Mouse (Mus musculus) adrenal gland, postnatal 10 days (tissue): ENCODE measurements at regions not wholly inside any gene's neighbourhood (a gene's known extent, or its start where the extent isn't known, plus 50 kb on each side); places are given as distances from the start of the nearest gene placed in this dataset.
A peak's percentile ranks its signal among the peaks of the same experiment; 100 is the strongest.

Experiments
- DNase-seq: peaks from one replicate; pipeline ENCODE4 v3.0.0; 2021; ENCODE audit warnings: mixed read lengths

DNA sequence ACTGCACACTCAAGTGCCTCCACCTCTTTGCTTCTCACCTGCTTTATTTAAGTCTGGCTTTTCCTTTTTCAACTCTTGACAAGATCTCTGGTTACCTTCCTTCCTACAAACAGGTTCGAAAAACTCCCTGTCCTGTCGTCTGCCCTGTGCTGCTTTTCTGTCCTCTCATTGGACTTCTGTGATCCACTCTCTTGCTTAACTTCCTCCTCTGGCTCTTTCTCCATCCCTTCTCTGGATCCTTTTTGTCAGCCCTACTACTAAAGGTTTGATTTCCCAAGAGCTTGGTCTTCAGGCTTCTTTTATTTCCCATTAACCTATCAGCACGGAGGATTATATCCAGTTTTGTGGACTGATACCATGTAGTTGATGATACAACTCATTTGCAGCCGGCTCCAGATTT, 149.8 kb downstream of the Satb1 start:
- DNase-seq, result no peak

DNA sequence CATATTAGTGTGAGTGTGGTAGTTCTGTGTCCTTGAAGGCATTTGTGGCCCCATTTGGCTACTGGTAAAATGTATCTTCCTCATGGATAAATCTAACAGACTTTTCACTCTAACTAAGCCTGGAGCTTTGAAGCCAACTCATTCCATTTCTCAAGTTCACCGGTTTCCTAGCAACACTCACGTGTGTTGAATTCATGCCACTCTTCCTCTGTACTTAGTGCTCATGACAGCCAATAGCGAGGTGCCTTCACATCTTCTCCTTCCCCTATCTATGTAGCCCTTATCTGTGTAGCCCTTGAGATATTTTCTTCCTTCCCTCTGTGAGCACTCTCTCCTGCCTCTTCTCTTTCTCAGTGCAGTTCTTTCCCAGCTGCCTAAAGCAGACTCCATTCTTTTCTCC, 150.7 kb downstream of the Satb1 start:
- DNase-seq, result no peak

DNA sequence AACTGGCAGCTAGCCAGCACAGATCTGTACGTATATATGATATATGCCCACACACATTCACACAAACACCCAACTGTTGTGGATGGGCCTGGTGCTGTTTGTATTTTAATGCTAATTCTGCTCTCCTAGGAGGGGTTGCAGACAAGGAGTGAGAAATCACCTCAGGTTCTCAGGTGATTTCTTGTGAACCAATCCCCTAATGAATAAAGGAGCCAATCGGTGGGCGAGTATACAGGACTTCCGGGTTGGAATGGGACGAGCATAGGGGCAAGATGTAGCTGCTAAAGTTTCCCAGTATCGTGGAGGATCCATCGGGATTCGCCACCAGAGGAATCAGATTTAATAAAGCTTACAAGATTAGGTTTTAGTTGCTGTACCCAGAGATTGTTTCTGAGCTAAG, 155.6 kb downstream of the Satb1 start:
- DNase-seq, result no peak

DNA sequence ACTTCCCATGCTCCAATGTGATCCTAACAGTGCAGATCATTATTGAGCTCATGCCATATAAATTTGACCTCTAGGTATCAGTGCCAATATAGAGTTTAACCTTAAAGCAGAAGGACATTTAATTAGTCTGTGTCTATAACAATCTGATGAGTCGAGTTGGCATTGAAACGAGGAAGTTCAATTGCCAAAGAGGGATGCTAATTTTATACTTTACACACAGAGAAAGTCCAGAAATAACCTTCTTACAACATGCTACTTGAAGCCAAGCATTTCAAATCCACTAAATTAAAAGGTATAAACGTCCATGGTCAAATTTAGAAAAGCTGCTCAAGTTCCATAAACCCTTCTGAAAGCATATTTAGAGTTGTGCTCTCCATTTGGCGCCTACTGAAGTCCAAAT, 174.7 kb downstream of the Satb1 start:
- no peak for DNase-seq

DNA sequence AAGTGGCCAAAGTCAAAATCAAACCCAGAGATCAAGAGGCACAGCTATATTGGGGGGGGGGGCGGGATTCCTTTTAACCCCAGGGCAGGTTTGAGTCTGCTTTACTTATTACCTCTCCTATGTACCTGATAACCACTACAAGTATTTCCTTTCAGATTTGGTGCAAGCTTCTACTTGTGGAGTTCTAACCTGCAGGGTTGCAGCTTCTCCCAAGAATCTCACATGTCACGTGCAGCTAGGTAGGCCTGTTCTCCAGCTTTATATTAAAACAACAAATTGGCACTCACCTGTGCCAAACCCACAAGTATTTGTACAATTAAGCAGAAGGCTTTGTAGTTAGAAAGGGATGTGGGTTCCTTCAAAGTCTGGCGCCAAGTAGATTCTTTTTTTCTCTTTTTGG, 179.2 kb downstream of the Satb1 start:
- no peak for DNase-seq

DNA sequence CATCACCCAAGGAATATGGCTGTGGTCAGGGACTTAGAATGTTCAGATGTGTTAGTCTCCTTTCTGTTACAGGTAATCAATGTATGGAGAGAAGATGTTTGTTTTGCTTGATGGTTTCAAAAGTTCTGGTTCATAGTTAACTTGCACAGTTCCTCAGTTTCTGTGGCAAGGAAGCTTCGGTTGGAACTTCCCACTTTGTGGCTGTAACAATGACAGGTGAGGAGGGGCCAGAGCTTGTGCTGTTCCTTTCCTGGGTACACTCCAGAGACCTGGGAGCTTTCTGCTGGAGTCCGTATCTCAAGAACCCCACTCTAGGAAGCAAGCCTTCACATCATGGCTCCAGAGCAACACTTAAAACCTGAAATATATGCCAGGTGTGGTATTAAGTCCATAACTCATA, 181.2 kb downstream of the Satb1 start:
- DNase-seq, result no peak

DNA sequence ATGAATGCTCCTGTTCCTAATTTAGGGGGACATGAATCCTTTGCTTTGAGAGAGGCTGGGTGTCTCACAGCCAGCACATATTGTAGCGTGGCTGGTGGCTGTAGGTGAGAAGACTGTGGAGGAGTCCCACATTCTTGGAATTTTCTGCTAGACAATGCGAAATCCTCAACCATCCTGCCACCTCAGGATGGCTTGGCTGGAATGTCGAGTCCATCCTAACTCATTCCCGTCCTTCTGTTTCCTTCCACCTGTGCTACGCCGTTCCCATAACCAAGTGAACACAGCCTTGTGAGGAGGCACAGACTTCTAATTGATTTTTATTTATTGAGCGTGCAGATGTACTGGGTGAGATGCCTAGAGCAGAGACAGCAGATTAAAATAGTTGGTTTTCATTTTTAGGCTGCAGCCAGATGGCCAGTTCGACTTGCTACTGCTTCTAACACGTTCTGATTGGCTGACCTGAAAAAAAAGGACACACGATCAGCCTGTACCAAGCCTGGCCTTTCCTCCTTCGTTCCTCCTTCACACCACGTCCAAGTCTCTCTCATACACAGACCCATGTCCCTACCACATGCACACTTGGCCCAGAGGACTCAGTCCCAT, 183.8 kb downstream of the Satb1 start:
- DNase-seq, result no peak

DNA sequence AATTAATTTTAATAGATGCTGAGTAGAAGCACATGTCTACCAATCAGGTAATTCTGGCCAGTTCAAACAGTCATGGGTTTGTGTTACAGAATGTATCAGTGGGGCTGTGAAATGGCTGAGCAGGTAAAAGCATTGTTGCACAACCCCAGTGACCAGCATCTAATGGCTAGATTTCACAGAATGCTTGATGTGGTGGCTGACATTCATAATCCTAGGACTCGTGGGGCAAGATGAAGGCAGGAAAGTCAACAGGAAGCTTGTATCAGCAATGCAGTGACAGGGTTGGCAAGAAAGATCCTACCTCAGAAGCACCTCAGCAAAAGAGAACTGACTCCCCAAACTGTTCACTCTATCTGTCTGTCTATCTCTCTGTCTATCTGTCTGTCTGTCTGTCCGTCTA, 186.7 kb downstream of the Satb1 start:
- DNase-seq, result no peak

DNA sequence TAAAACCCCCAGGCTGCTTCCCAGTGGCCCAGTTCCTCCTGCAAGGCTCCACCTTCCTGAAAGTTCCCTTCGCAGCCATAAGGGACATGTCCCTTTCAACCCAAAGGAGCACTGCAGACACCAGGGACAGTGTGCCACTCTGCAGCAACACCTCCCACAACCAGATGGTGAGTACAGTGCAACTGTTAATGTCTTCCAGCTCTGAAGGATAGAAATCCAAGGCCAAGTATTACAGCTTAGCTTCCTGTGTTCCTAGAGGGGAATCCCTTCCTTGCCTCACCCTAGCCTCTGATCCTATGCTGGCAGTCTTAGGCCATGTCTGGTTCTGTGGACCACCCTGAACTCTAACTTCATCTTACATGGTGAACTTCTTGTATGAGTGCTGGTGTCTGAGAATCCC, 187.2 kb downstream of the Satb1 start:
- DNase-seq, result no peak

DNA sequence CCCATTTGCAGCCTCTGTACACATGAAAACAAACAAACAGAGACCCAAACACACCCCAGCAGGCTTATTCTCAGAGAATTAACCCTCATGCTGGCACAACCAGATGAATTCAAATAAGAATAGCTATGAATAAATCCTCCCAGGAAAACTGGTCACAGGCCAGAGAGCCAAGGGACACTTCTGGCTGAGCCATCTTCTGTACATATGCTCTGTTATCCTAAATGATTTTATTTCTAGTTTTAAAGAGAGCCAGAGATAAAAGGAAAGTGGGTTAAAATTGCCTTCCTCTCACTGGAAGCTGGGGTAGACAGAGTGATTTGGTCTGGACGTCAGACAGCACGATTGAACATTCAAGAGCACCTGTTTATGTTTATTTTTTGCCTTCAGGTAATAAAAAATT, 190.4 kb downstream of the Satb1 start:
- DNase-seq, result no peak

DNA sequence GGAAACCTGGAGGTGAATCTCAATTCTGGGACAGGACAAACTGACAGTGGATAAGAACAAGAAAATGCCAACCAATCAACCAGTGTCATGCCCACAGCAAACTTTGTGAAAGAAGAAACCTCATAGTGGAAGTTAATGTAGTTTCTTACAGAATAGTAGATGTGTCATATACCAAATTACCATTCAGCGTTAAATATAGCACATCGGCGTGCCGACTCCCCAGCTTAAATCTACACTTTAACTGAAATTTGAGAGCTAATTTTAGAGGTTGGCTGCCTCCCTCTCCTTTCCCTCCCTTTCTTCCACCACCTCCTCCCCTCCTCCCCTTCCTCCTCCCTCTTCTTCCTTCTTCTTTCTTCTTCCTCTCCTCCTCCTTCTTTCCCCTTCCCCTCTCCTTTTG, 197.2 kb downstream of the Satb1 start:
- no peak for DNase-seq

DNA sequence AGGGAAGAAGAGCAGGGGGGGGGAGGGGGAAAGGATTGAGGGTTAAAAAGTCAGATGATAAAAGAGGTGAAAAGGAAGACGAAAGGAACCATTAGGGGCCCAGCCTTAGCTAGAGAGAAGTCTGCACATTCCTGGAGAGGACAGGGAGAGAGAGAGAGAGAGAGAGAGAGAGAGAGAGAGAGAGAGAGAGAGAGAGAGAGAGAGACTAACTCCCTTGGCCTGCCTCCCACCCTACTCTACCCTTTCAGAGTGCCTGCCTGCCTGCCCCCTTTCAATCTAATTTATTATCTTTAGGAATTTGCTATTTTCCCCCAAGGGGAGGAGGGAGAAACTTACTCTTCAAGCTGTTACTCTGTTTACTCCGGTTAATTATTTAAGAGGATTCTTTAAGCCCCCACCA, 201.5 kb downstream of the Satb1 start:
- no peak for DNase-seq

DNA sequence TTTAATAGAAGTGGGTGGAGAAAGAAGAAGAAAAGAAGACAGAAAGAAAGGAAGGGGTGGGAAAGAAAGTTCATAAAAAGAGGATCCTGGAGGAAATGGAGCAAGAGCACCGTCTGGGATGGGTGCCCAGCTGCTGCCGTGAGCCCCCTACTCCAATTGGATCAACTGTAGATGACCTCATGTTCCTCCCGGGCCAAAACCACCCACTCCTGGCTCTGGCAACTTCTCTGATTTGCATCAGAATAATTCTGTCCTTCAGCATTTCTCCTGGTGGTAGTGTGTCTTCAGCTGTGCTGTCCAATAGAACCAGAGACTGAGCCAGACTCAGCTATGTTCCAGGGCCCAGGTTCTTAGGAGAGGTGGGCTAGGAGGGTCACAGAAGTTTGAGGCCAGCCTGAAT, 212.6 kb downstream of the Satb1 start:
- no peak for DNase-seq

DNA sequence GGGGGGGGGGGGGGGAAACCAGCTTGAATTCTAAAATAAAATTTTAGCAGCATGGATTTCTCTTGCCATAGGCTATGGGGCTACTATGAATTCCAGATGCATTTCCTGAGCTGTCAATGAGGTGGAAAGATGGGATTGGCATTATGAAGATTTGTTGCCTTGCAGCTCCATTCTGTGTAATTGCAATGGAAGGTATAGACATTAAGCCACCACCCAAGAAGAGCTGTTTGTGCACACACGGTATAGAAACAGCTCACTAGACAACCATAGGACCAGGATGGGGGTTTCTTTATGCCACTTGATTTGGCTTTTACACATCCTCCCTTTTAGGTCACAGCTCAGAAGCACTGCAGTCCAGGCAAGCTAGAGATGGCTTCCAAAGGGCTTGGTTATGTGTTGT, 247.8 kb downstream of the Satb1 start:
- DNase-seq, result no peak

DNA sequence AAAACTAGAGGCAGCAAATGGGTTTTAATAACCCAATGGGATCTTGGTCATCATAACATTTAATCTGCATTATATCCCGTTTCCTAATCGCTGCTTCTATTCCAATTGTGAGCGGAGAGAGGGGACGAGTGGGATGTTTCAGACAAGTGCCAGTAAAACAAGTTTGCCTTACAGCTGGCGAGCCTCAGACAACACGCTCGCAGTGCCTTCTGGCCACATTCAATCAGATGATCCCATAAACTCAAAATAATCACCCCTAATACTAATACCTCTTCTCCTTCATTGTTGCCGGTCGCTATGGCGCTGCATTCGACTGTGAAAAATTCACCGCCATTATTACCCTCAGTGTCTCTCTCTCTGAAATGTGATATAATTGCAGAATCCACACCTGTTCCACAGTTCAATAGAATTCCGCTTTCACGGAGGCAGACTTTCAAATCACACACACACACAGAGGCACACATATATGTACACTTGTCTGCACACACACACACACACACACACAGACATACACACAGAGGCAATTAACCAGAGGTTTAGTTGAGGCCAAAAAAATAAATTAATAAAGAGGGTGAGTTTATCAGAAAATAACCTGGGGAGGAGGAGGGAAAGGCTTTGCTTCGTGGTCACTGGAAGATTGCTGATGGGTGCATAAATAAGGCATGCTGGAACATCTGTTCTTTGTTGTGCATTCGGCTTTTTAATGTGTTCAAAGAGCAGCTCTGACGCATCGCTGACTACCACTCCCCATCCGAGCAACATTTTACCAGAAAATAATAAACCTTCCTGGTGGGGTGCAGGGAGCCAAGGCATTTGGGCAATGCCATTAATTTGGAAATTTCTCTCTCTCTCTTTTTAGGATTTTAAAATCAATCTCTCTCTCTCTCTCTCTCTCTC, 248.9 kb downstream of the Satb1 start:
- no peak for DNase-seq

DNA sequence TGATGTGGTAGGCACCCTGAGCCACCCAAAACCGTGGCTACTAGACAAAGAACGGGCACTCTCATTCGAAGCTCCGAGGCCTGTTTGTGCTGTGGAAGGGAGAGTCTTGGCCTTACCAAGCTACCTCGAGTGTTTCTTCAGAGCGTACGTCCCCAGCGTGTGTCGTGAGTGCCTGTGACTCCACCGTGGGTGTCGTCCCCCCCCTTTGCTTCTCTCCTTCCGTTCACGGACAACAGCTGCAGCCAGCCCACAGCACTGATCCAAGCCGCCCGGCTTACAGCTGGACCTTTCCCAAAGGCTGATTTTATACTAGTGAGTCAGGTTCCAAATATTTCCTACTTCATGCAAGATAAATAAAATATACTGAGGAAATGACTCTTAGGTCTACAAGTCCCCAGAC, 249.8 kb downstream of the Satb1 start:
- peak; percentile 12 for DNase-seq

DNA sequence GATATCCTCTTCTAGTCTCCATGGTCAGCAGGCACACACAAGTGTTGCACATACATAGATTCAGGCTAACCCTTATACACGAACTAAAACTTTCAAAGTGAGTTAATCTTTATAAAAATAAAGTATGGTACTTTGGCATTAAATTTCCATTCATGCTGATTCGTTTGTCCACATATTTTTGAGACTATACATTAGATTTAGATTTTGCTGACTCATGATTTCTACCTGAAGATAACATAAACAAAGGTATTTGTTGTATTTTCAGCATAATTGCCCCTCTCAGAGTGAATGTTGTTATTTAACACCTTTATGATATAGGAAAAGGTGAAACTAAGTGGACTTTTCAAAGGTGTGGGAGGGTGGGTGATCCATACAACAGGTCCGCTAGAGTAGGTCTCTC, 277.2 kb downstream of the Satb1 start:
- DNase-seq, result no peak

DNA sequence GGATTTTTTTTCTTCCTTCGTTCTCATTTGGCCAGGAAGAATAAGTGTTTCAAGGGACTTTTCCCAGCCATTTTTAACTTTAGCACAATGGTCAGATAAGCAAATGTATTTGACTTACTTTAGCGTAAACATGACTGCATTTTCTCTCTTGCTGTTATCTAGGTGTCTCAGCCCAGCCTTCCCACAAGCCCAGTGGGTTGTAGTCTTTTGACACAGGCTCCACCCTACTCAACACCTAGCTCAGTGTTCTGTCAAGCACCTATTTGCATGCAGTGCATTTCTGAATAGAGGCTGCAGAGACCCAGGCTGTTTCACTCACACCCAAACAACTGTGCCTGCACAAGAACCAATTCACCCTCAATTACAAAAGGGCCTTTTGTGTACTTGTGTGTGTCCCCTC, 278.6 kb downstream of the Satb1 start:
- no peak for DNase-seq

DNA sequence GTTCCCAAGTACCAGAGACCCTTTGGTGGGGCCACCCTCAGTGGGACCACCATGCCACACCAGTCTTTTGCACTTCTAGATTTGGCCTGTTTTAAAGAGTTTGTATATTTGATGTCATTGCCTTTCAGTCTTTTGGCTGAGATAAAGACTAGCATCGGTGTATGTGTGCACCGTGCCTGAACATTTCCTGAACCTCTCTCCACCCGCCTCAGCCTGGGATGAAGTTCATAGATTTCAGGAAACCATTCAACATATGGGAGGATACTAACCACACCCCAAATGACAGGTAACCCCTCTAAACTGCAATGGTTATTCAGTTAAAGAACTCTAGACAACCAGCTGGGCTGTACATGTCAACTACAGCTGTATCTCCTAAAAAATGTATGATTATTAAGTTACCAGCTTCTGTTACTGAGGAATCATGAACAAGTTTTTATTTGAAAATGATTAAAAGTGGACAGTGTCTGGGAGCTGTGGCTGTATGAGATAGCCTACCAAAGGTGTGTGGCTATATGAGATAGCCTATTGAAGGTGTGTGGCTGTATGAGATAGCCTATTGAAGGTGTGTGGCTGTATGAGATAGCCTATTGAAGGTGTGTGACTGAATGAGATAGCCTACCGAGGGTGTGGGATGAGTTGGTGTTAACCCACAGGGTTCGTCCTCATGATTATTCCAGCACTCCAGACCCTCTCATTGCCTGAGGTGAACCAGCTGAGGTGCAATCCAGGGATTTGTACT, 280.6 kb downstream of the Satb1 start:
- DNase-seq, result no peak

DNA sequence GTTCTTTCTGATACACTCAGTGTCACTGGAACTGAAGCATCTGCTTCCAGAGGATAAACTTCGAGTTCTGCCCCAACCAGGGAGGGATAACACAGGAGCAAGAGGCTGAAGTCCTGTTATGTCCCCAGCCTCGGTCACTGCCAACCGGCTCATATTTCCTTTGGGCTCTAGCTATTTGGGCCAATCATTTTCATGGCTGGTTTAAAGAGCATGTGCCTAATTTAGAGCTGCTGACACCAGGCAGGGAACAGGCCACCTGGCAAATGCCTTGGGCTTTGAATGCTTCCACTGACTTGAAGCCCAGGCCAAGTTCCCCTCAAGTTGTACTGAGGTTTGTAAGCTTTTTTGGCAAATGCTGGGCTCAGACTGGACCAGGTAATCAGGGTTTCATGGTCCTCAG, 286.1 kb downstream of the Satb1 start:
- DNase-seq, result no peak

DNA sequence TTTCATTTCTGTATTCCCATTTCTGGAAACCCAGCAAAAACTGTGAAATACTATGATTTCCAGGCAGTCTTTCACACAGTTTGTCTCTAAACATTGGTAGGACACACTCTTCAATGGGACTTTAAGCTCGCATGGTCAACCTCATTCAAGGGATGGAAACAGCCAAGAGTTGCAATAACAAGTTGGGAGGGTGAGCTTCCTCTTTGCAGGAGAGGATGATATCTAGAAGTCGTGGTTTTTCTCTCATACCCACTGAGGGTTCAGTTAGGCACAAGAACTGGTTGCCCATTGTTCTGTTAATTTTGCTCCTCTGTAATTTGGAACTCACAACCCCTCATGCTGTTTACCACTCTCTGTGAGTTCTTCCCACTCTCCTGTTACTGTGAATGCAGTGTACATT, 290.5 kb downstream of the Satb1 start:
- DNase-seq, result no peak

DNA sequence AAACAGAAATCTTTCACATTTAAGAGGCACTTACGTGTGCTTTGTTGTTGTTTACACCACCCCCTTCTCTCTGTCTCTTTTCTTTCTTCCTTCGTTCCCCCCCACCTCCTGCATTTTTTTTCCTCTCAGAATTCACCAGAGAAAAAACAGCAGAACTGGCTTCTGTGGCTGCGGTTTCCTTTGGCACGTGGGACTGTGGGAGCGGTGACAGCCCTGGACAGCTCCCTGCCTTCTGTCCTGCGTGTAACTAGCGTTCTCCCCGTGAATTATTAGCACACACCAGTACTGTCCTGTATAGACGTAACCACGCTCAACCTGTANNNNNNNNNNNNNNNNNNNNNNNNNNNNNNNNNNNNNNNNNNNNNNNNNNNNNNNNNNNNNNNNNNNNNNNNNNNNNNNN, 298.4 kb downstream of the Satb1 start:
- peak; percentile 17 for DNase-seq

DNA sequence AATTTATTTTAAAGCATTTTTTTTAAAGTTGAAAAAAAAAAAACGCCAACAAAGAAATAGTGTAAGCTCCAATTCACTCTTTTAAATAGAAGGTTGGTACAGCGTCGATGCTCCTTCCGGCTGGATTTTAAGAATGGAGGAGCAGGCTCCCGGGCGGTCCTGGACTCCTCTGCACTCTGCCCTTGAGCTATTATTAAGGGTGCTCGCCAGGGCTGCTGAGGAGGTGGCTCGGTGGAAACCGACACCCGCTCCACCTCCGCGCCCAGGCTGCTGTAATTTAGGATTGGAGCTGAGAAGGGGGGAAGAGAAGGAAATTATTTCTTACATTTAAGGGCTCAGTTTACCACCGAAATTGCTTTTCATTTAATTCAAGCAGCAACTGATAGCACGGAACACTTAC, 298.8 kb downstream of the Satb1 start:
- DNase-seq, result peak; percentile 14

DNA sequence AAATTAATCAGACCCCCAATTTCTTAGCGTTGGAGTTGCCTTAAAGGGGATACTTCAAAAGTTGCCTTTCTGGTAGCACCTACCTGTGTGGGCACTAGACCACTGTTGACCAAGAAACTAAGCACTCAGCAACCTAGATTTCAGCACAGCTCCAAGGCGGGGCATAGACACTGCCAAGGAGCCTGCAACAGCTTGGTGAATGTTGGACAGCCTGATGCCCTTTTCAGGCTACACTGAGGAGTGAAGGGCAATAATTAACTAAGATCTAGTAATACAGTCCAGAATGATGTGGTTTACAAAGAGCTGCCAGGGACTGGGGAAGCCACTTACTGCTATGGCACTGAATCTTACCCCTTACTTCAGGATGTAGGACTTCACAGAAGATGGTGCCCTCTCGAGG, 304.9 kb downstream of the Satb1 start:
- DNase-seq, result no peak
